Mouse (Mus musculus): ENCODE measurements around the gene Gm21943.
"Not testable (repeated sequence)": the region's sequence is repeated elsewhere in the genome, so short reads cannot be mapped to it uniquely, and the experiment has no call there.

The Gm21943 gene

DNA sequence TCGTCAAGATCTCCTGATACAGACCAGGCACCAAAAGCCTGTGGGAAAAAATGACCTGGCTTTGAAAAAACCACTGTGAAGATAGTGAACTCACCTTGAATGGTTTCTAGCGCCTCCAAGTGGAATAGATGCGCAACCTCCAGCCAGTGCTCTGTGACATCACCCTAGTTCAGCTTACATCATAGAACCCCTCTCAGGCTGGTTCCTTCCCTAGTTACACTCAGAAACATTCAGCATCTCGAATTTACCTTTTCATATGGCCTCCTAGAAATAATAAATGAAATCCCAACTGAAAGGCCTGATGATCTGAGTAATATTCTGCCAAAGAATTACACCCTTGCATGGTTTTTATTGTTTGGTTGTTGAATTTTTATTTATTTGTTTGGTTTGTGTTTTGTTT lies at the start of gene Gm21943:
TSS of gene Gm21943 (minus strand) at position 101 of the 400 bp plus-strand sequence.
- not testable (repeated sequence) for DNase-seq (ENCODE audit: low spot score)
